Mouse (Mus musculus) hindbrain, embryonic 10.5 days (tissue): ENCODE data around the gene Mt1. TPM values are rescaled to one million over a fixed set of nuclear protein-coding genes. Genes with fewer than 3 reads are reported as not detected.

Experiments
- DNase-seq: peaks from one replicate; pipeline ENCODE4 v3.0.0-alpha.2; 2017; ENCODE audit warnings: low spot score
- H3K27ac ChIP-seq: fragments of 300-500 bp; sonication (generic); 2 replicates; pipeline ENCODE4 v1.5.1; 2016; ENCODE audit warnings: mild to moderate bottlenecking, moderate library complexity
- H3K27me3 ChIP-seq: fragments of 300-500 bp; sonication (generic); 2 replicates; pipeline ENCODE4 v1.6.1; 2016; ENCODE audit warnings: mild to moderate bottlenecking; ENCODE audit not compliant: poor library complexity, insufficient read depth, severe bottlenecking
- H3K36me3 ChIP-seq: fragments of 300-500 bp; sonication (generic); 2 replicates; pipeline ENCODE4 v1.6.1; 2016; ENCODE audit warnings: mild to moderate bottlenecking, moderate library complexity
- H3K4me1 ChIP-seq: fragments of 300-500 bp; sonication (generic); replicated peaks from 2 replicates; pipeline ENCODE4 v1.6.1; 2016; ENCODE audit warnings: mild to moderate bottlenecking
- H3K4me3 ChIP-seq: fragments of 300-500 bp; sonication (generic); 2 replicates; pipeline ENCODE4 v1.5.1; 2016; ENCODE audit warnings: mild to moderate bottlenecking, moderate library complexity
- H3K9me3 ChIP-seq: fragments of 300-500 bp; sonication (generic); 2 replicates; pipeline ENCODE4 v1.6.1; 2016; ENCODE audit warnings: mild to moderate bottlenecking, moderate library complexity
- WGBS: fragments of 180-500 bp; shearing (Covaris S2); methylation state at CpG from one replicate; pipeline ENCODE4 v1.1.7; 2016; 5-methylcytosine and 5-hydroxymethylcytosine counted together
- polyA plus RNA-seq: library from polyadenylated mRNA; unstranded; fragments of >200 nt; fragmentation: Nextera tagmentation; extraction: Ambion mirVana; gene quantifications from 2 replicates; pipeline ENCODE4 v1.2.1, GENCODE M21; 2016

The Mt1 gene
- polyA plus RNA-seq, 1 experiment from 2014 or later = 159 TPM

DNA sequence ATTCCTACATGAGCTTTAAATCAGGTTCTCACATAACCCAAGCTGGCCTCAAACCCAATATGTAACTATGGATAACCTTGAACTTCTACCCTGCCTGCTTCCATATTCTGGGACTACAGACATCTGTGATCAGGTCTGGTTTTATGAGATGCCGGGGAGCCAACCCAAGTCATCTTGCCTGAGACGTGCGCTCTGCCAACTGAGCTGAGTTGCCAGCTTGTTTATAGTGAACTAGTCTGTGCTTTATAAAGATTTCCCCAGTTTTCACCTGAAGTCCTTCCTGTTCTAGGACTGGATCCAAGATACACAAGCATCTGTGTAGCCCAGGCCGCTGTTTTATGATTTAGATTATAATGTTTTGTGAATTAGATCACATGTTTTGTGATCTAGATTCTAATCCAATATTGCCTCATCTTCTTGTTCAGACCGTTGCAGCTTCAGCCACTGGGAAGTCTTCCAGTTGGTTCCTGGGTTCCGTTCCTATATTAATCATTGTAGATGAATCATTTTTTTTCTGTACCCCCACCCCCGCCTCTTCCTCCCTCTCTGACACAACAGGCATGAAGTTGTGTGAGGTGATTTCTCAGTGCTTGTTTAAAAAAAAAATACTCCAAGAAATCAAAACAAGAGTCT, 15.8 kb downstream of the Mt1 start:
- DNase-seq = no peak
- Histone ChIP-seq H3K9me3 (no peaks in the 10 kb centered on the region), H3K4me3 (no peak overlapping the region), H3K36me3 (no peaks in the 10 kb centered on the region), H3K27me3 (0 out of 2 replicates have a peak, but pooled peaks cover 8% of the 10 kb centered on the region), H3K27ac (no peak overlapping the region), H3K4me1 (peaks cover 11% of the 10 kb centered on the region)
- WGBS = 92% methylated on average over 7 of the region's 7 CpGs

GRCm38 (mm10) chr8:94199202-94199869, 20.5 kb downstream of the Mt1 start:
- no peaks in the 10 kb centered on the region for H3K27me3 ChIP-seq
- H3K36me3 ChIP-seq = no peaks in the 10 kb centered on the region
- no peaks in the 10 kb centered on the region for H3K9me3 ChIP-seq
- no peak overlapping the region for H3K27ac ChIP-seq
- 46% methylated on average over 10 of the region's 10 CpGs for WGBS
- no peak overlapping the region for H3K4me3 ChIP-seq
- H3K4me1 ChIP-seq = no peaks in the 10 kb centered on the region; the same call in 1 of the 2 replicates
- DNase-seq = peak; percentile 74

- H3K36me3 ChIP-seq = no peaks in the 10 kb centered on the region
- DNase-seq = no peak
- H3K27me3 ChIP-seq = no peaks in the 10 kb centered on the region
- no peaks in the 10 kb centered on the region for H3K9me3 ChIP-seq
- no peak overlapping the region for H3K4me3 ChIP-seq
- H3K4me1 ChIP-seq = no peaks in the 10 kb centered on the region; the same call in 1 of the 2 replicates
- H3K27ac ChIP-seq = no peak overlapping the region
- WGBS = 77% methylated on average over 3 of the region's 3 CpGs
Observed at GRCm38 (mm10) chr8:94204043-94204442, 25.2 kb downstream of the Mt1 start.

DNA sequence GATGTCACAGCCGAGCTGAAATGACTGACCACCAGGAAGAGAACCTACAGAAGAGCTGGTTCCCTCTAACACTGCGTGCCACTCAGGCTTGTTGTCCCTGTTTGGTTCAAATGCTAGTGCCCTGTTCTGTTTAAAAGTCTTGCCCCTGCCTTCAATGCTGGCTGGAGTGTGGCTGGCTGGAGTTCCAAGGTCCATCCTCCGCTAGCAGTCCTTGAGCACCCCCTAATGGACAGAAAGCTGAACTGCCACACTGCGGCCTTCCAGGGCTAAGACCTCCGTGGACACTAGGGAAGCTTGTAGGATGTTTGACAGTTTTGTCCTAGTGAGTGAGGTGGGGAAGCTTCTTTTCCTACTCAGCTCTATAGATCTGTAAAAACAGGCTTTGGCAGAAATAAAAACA, 26.9 kb downstream of the Mt1 start:
- Histone ChIP-seq H3K9me3 (no peaks in the 10 kb centered on the region), H3K27me3 (no peaks in the 10 kb centered on the region), H3K27ac (no peak overlapping the region), H3K4me1 (no peaks in the 10 kb centered on the region; the same call in 1 of the 2 replicates), H3K36me3 (no peaks in the 10 kb centered on the region), H3K4me3 (no peak overlapping the region)
- 14% methylated on average over 5 of the region's 5 CpGs for WGBS
- DNase-seq = peak; percentile 83

- Histone ChIP-seq H3K4me3 (no peak overlapping the region), H3K36me3 (no peaks in the 10 kb centered on the region), H3K4me1 (no peaks in the 10 kb centered on the region; the same call in 1 of the 2 replicates), H3K27ac (no peak overlapping the region), H3K27me3 (no peaks in the 10 kb centered on the region), H3K9me3 (no peaks in the 10 kb centered on the region)
- WGBS = 80% methylated on average over 8 of the region's 8 CpGs
- DNase-seq = no peak
Observed at GRCm38 (mm10) chr8:94206256-94206655, 27.4 kb downstream of the Mt1 start.

DNA sequence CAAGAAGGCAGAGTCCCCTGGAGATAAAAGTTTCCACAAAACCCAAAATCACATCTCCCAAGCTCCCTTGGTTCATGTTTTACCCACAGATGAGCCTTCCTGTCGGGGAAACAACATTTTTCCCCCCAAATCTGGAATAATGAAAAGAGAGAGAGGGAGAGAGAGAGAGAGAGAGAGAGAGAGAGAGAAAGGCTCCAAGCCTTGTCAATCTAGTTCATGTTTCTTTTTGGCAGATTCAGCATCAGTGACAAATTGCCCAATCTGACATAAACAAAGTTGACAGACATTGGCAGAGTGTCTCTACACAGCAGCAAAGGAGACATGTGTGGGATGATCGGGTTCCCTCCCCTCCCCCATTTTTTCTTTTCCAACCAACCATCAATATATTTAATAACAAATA, 28.6 kb downstream of the Mt1 start:
- H3K4me1 ChIP-seq = no peaks in the 10 kb centered on the region; the same call in 1 of the 2 replicates
- H3K27ac ChIP-seq = no peak overlapping the region
- no peaks in the 10 kb centered on the region for H3K36me3 ChIP-seq
- no peaks in the 10 kb centered on the region for H3K9me3 ChIP-seq
- 78% methylated on average over 2 of the region's 2 CpGs for WGBS
- DNase-seq = no peak
- H3K27me3 ChIP-seq = no peaks in the 10 kb centered on the region
- no peak overlapping the region for H3K4me3 ChIP-seq

DNA sequence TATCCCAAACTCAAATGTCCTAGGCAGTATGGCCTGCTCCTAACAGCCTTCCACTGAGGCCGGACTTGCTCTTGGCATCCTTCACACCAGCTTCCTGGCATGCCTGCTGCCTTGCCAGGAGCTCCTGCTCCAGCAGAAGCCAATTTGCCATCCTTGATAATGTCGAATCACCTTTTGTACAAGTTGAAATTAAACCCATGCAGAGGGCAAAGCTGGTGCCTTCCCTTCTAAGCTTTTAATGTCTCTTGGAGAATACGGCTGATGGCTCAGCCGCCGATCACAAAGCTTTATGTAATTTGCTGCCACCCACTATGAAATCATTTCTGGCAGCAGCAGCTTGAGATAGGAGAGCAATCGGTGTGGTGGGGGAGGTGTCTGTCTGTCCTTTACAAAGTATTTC, 30.8 kb downstream of the Mt1 start:
- no peak overlapping the region for H3K27ac ChIP-seq
- DNase-seq = no peak
- H3K36me3 ChIP-seq = no peaks in the 10 kb centered on the region

GRCm38 (mm10) chr8:94210225-94210624, 31.3 kb downstream of the Mt1 start:
- Histone ChIP-seq H3K4me1 (peaks cover 12% of the 10 kb centered on the region), H3K27me3 (no peaks in the 10 kb centered on the region), H3K27ac (no peak overlapping the region), H3K9me3 (no peaks in the 10 kb centered on the region), H3K36me3 (no peaks in the 10 kb centered on the region), H3K4me3 (no peak overlapping the region)
- WGBS = 66% methylated on average over 3 of the region's 3 CpGs
- no peak for DNase-seq

More for the DNA sequence above, 30.8 kb downstream of the Mt1 start:
- Histone ChIP-seq H3K4me3 (no peak overlapping the region), H3K27me3 (no peaks in the 10 kb centered on the region), H3K4me1 (peaks cover 6% of the 10 kb centered on the region), H3K9me3 (no peaks in the 10 kb centered on the region)
- 85% methylated on average over 6 of the region's 6 CpGs for WGBS

DNA sequence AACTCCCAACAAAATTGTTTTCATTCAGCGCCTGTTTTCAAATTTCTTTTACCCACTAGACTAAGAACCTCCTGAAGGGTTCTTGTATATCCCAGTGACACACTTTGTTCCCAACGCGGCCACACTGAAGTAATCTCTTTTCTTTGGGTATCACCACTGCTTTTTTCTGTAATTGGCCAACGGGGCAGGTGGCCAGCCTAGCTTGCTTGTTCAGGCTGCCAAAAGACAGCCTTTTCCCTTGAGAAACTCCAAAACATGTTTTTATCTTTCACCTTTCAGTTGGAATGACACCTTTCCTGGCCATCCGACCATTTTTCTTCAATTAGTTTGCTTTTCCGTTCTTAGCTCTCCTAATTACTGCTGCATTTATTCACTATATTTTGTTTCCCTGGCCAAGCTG, 34.9 kb downstream of the Mt1 start:
- Histone ChIP-seq H3K4me3 (peak overlapping the region; percentile 88), H3K4me1 (peaks cover 28% of the 10 kb centered on the region), H3K9me3 (no peaks in the 10 kb centered on the region), H3K27me3 (no peaks in the 10 kb centered on the region), H3K27ac (no peak overlapping the region), H3K36me3 (no peaks in the 10 kb centered on the region)
- no peak for DNase-seq
- WGBS = 73% methylated on average over 6 of the region's 6 CpGs

DNA sequence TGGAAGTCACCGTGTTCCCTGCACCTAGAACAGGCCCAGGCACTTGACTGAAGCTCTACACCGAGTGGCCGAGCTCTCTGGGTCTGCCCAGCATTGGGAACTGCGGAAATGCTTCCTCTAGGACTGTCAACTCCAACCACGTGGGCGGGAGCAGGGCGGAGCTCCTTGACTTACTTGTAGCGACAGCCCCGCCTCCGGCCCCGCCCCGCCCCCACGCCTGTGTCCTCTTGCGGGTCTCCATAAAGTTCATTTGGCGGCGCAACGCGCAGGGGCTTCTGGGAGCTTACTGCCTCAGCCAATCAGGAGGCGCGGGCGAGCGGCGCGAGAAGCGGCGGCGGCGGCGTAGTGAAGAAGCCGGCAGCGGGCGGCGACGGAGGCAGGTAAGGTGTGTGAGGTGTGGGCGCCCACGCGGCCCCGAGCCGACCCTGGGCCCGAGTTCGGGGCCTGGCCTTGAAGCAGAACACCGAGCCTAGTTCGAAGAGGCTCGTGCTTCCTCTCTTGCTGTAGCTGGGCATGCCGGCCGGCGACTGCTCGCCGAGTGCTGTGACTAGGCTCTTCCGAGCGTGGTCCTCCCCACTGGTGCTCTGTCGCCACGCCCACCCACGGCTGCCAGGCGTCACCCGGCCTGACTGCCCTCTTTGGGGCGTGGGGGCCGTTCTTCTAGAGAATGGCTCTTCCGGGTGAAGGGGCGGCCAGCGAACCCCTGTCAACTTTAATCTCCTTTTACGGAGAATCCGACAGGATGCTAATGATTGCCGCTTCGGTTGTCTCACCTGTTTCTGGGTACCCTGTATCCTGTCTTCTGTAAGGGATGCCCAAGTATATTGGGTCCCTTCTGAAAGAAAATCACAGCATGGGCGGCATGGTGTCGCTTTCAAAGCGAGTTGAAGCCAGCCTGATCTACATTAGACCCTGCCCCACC, 35.6 kb downstream of the Mt1 start, which contains the start of gene Nup93:
Gene Nup93 (plus strand): TSS at position 313 of the 922 bp plus-strand sequence.
- H3K4me3 ChIP-seq = peak within 1 kb of the TSS; percentile 88
- H3K27me3 ChIP-seq = no peaks in the 10 kb centered on the region
- H3K27ac ChIP-seq = peak within 1 kb of the TSS; percentile 87
- peak; percentile 100 for DNase-seq
- no peaks in the 10 kb centered on the region for H3K36me3 ChIP-seq
- no peaks in the 10 kb centered on the region for H3K9me3 ChIP-seq
- WGBS = under 1% methylated on average over 68 of the region's 68 CpGs
- peaks cover 28% of the 10 kb centered on the region for H3K4me1 ChIP-seq

GRCm38 (mm10) chr8:94227381-94227939, 48.6 kb downstream of the Mt1 start:
- DNase-seq = no peak
- H3K27ac ChIP-seq = no peak overlapping the region
- no peaks in the 10 kb centered on the region for H3K27me3 ChIP-seq
- no peaks in the 10 kb centered on the region for H3K9me3 ChIP-seq
- 91% methylated on average over 7 of the region's 7 CpGs for WGBS
- H3K4me3 ChIP-seq = no peak overlapping the region
- H3K36me3 ChIP-seq = peaks cover 55% of the 10 kb centered on the region
- H3K4me1 ChIP-seq = no peaks in the 10 kb centered on the region
